Mouse (Mus musculus): ENCODE data around the gene Selenon. TPM values are rescaled to one million over a fixed set of nuclear protein-coding genes. Genes with fewer than 3 reads are reported as not detected.

Selenon gene
- polyA plus RNA-seq, 1 experiment from 2014 or later: 4.1 TPM

DNA sequence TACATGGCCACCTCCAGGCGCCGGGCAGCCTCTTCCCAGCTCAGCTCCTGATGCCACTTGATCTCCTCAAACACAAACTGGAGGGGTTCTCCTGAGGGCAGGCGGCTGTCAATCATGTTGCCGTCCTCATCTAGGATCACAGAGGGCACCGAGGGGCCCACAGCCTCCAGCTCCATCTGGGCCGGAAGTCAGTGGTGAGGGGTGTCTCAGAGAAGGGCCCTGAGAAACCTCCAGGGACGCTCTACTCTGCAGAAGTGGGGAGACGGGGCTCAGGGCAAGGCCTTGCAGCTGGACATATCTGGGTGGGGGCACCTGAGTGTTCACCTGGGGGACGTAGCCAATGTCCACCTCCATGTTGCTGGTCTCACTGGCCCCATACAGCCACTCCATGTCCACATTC, 9.2 kb downstream of the Selenon start:
- H3K4me2 ChIP-seq: no peak overlapping the region
- peaks cover 19% of the 10 kb centered on the region for H3K36me3 ChIP-seq (replicated peaks)
- no peak for ATAC-seq (ENCODE audit: insufficient read depth)
- no peak overlapping the region for H3K4me3 ChIP-seq (replicated peaks)
- H3K4me1 ChIP-seq (replicated peaks): peaks cover 14% of the 10 kb centered on the region
- WGBS (ENCODE audit: insufficient replicate concordance): 71% methylated on average over 9 of the region's 9 CpGs
- H3K9me3 ChIP-seq (replicated peaks): no peaks in the 10 kb centered on the region
- H3K27me3 ChIP-seq: no peaks in the 10 kb centered on the region
- H3K9ac ChIP-seq: no peak overlapping the region
- no peak overlapping the region for H3K27ac ChIP-seq (replicated peaks)

DNA sequence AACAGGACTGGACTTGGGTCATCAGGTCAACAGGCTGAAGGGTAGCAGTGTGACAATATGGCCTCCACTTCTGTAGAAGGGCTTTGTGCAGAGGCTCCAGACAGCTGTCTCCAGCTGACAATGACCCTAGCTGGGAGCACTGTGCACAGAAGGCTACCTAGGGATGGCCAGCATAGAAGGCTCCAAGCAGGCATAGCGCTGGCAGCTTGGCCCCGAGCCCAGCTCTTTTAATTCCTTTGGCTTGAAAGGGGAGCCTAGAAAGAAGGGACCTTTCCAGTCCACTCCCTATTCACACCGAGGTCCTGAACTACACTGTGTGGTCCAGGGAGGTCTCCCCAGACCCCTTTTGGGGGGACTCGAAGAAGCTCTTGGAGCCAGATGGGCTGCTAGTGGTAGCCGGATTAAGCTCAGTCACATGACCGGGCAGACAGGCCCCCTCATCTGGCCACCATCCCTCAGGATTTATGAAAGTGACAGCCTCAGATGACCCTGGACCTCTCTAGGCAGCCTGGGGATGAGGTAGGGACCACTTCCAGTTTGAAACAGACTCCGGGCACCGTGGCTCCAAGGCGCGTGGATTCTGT, 12.9 kb downstream of the Selenon start:
- H3K4me1 ChIP-seq (replicated peaks): peaks cover 16% of the 10 kb centered on the region
- H3K36me3 ChIP-seq (replicated peaks): peaks cover 12% of the 10 kb centered on the region
- WGBS (ENCODE audit: insufficient replicate concordance): 79% methylated on average over 10 of the region's 10 CpGs
- H3K27ac ChIP-seq (replicated peaks): no peak overlapping the region
- H3K4me3 ChIP-seq (replicated peaks): no peak overlapping the region
- no peak overlapping the region for H3K9ac ChIP-seq
- no peaks in the 10 kb centered on the region for H3K27me3 ChIP-seq
- H3K9me3 ChIP-seq (replicated peaks): no peaks in the 10 kb centered on the region
- ATAC-seq (ENCODE audit: insufficient read depth): no peak
- H3K4me2 ChIP-seq: no peak overlapping the region

DNA sequence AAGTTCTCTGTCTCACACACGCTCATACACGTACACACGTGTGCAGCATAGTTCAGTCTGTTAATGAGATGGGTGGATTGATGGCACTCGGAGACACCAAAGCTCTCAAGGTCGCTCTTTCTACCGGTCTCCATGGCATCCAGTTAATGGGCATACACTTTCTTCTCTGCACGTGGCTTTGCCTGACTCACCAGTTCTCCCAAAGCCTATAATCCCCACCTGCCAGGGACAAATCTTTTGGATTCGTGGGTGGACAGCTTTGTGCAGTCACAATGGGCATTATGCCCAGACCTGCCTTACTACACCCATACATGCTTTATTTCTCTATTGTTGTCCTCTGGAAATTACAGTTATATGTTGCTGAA, 16.2 kb downstream of the Selenon start:
- H3K27me3 ChIP-seq: no peaks in the 10 kb centered on the region
- H3K27ac ChIP-seq (replicated peaks): peak overlapping the region; percentile 86; the same call in 1 of the 2 replicates
- no peak for ATAC-seq (ENCODE audit: insufficient read depth)
- H3K36me3 ChIP-seq (replicated peaks): peaks cover 19% of the 10 kb centered on the region
- H3K4me2 ChIP-seq: peak overlapping the region; percentile 100
- peaks cover 36% of the 10 kb centered on the region for H3K4me1 ChIP-seq (replicated peaks)
- WGBS (ENCODE audit: insufficient replicate concordance): 14% methylated on average over 8 of the region's 8 CpGs
- peak overlapping the region; percentile 86 for H3K9ac ChIP-seq
- peak overlapping the region; percentile 89 for H3K4me3 ChIP-seq (replicated peaks)
- H3K9me3 ChIP-seq (replicated peaks): no peaks in the 10 kb centered on the region

DNA sequence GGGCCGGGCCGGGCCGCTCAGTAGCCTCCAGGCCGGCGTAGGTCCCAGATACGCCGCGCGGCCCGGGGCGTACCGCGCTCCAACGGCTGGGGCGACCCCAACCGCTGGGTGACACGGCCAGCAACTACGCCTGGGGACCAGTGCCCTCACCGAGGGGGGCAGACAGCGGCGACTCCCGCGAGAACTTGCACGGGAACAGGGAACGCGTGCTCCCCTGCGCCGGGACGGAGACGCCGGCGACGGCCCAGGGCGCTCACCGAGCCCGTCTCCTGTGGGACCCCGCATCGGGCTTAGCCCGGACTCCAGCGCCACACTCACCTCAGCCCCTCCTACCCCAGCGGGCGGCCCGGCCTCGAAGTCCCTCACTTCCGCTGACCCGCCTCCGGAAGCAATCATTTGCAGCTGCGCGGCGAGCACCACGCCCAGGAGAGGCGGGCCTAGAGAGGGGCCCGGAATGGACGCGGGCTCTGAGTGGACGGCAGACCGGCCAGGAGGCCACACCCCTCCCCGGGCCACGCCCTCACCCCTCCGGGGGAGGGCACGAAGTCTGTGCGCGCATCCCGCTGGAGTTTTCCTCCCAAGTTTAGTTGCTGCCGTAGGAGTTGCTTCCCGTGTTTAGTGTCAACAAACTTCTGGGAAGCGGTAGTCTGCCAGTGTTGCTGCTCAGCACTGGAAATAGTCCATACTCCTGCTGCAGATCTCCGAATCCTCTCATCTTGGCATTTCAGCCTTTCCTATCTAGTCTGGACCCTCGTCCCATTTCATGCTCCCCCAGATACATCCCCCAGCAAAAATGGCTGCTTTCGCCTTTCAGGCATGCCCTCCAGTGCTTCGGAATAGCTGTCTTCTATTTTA, 16.8 kb downstream of the Selenon start, which contains the start of gene Mtfr1l:
TSS of gene Mtfr1l (minus strand) at position 456 of the 855 bp plus-strand sequence.
- ATAC-seq (ENCODE audit: insufficient read depth): peak; percentile 96
- H3K4me3 ChIP-seq (replicated peaks): peak within 1 kb of the TSS; percentile 89
- peak within 1 kb of the TSS; percentile 86 for H3K27ac ChIP-seq (replicated peaks)
- peak within 1 kb of the TSS; percentile 86 for H3K9ac ChIP-seq
- WGBS (ENCODE audit: insufficient replicate concordance): under 1% methylated on average over 71 of the region's 71 CpGs
- H3K27me3 ChIP-seq: no peaks in the 10 kb centered on the region
- H3K4me2 ChIP-seq: peak within 1 kb of the TSS; percentile 100
- H3K36me3 ChIP-seq (replicated peaks): peaks cover 21% of the 10 kb centered on the region
- H3K9me3 ChIP-seq (replicated peaks): no peaks in the 10 kb centered on the region
- H3K4me1 ChIP-seq (replicated peaks): peaks cover 36% of the 10 kb centered on the region

DNA sequence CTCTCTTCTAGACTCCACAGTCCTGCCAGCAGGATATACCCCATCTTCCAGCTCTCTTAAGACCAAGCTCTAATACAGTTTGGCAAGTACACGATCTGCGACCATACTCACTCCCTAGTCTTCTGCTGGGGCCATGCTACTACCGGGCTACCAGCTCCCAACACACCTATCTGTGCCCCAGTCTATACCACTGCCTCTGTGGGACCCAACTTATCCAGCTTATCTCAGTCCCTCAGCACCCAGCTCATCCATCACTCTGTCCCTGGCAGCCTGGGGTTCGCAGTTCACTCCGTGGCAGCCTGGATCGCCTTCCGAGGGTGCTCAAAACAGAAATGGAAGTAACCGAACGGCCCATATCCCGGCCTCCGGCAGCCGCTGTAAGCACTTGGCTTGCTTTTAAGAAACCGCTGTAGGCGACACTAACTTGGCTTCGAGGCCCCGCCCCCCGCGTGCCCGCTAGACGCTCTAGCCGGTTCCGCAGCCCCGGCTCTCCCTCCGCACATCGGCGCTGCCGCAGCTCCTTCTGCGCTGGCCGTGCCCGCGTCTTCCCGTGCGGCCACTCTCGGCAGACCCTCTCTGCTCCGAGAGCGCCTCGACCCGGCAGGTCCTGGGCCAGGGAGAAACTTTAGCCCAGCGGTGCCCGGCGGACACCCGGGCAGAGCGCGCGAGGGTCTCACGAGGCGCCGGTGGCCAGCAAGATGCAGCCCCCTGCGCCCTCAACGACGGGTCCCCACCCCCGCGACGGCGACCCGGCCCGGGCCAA, 17.7 kb downstream of the Selenon start:
- peak overlapping the region; percentile 86 for H3K9ac ChIP-seq
- peaks cover 36% of the 10 kb centered on the region for H3K4me1 ChIP-seq (replicated peaks)
- ATAC-seq (ENCODE audit: insufficient read depth): peak; percentile 54
- under 1% methylated on average over 57 of the region's 57 CpGs for WGBS (ENCODE audit: insufficient replicate concordance)
- H3K9me3 ChIP-seq (replicated peaks): no peaks in the 10 kb centered on the region
- H3K36me3 ChIP-seq (replicated peaks): peaks cover 29% of the 10 kb centered on the region
- H3K27me3 ChIP-seq: no peaks in the 10 kb centered on the region
- peak overlapping the region; percentile 89 for H3K4me3 ChIP-seq (replicated peaks)
- peak overlapping the region; percentile 86 for H3K27ac ChIP-seq (replicated peaks)
- peak overlapping the region; percentile 100 for H3K4me2 ChIP-seq

DNA sequence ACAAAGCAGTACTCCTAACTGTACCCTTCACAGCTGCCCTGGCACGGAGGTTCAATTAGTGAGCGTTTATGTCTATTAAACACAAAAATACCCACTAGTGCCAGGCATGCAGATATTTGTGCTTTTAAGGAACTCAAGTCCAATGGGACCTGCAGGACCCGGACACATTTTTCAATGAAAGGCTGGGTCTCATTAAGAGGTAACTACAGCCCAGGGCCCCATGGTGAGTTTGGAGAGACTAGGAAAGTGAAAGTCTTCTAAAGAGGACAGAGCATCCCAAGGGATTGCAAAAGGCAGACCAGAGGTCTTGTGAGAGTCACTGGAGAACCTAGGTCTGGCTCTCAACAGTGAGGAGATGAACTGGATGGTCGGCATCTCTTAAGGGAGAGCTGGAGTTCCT, 18.5 kb downstream of the Selenon start:
- 0 out of 2 replicates have a peak overlapping the region, but pooled peaks have one; percentile 86 for H3K9ac ChIP-seq
- ATAC-seq (ENCODE audit: insufficient read depth): no peak

DNA sequence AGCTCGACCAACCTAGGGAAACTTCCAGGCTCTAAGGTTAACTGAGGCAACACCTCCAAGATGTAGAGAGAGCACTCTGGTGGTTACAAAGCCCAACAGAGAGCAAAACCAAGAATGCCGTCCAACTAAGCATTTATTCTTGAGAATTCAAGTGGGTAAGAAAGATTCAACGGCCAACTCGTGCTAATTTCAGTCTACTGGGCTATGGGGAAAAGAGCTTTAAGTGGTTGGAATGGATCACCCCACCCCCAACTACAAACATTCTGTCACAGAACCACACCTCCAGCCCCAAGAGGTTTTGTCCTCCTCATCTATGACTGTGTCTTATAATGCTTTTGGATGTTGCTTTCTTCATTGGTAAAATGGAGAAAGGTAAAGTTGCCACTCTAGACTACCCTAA, 19.0 kb downstream of the Selenon start:
- Histone ChIP-seq H3K27ac (replicated peaks) (no peak overlapping the region), H3K9ac (peak overlapping the region; percentile 40; the same call in 1 of the 2 replicates)

More for the DNA sequence above, 18.5 kb downstream of the Selenon start:
- WGBS (ENCODE audit: insufficient replicate concordance): 75% methylated on average over 4 of the region's 4 CpGs
- H3K4me1 ChIP-seq (replicated peaks): peaks cover 36% of the 10 kb centered on the region
- peaks cover 38% of the 10 kb centered on the region for H3K36me3 ChIP-seq (replicated peaks)
- no peaks in the 10 kb centered on the region for H3K9me3 ChIP-seq (replicated peaks)
- H3K4me2 ChIP-seq: peak overlapping the region; percentile 100
- no peaks in the 10 kb centered on the region for H3K27me3 ChIP-seq
- peak overlapping the region; percentile 89 for H3K4me3 ChIP-seq (replicated peaks)
- peak overlapping the region; percentile 86 for H3K27ac ChIP-seq (replicated peaks)

DNA sequence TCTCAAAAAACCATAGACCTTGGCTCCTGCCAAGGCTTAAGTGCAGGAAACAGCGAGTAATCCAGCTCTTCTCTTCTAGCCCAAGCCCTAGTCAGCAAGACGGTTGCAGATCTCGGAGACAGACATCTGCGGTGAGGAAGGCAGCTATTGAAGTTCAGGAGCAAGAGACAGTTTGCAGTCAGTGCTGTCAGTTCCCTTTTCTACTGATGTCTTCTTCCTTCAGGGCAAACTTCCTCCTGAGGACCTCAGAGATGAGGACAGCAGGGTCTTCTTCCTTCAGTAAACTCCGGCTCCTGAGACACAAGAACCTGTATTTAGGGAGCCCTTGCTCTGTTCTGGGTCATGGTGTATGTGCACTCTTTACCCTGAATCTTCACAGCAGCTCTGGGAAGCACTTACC, 25.7 kb downstream of the Selenon start:
- H3K27me3 ChIP-seq: no peaks in the 10 kb centered on the region
- peaks cover 99% of the 10 kb centered on the region for H3K36me3 ChIP-seq (replicated peaks)
- peaks cover 10% of the 10 kb centered on the region for H3K4me1 ChIP-seq (replicated peaks)
- H3K4me2 ChIP-seq: no peak overlapping the region
- H3K9ac ChIP-seq: no peak overlapping the region
- no peak overlapping the region for H3K4me3 ChIP-seq (replicated peaks)
- H3K9me3 ChIP-seq (replicated peaks): no peaks in the 10 kb centered on the region
- no peak for ATAC-seq (ENCODE audit: insufficient read depth)
- WGBS (ENCODE audit: insufficient replicate concordance): 50% methylated on average over 5 of the region's 5 CpGs
- peak overlapping the region; percentile 41; the same call in 1 of the 2 replicates for H3K27ac ChIP-seq (replicated peaks)

More for the DNA sequence above, 19.0 kb downstream of the Selenon start:
- H3K36me3 ChIP-seq (replicated peaks): peaks cover 43% of the 10 kb centered on the region
- H3K4me2 ChIP-seq: no peak overlapping the region
- no peak for ATAC-seq (ENCODE audit: insufficient read depth)
- no peak overlapping the region for H3K4me3 ChIP-seq (replicated peaks)
- 54% methylated on average over 4 of the region's 4 CpGs for WGBS (ENCODE audit: insufficient replicate concordance)
- H3K4me1 ChIP-seq (replicated peaks): peaks cover 36% of the 10 kb centered on the region
- no peaks in the 10 kb centered on the region for H3K9me3 ChIP-seq (replicated peaks)
- H3K27me3 ChIP-seq: no peaks in the 10 kb centered on the region

DNA sequence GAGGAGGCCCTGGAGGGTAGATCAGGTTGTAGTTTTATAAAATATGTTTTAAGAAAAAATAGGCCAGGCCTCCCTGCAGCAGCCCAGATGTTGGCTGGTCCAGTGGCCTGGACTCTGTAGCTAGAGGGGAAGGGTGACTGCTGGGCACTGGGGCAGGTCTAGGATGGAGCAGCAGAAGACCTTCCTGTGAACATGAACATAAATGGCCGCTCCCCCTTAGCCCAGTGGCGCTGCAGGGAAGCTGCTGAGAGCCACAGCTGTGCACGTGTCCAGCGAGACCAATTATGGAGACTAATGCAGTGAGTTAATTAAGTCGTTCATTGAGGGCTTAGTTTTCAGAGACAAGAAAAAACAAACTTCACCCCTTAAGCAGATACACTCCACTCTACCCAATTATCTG, 26.2 kb downstream of the Selenon start:
- no peak overlapping the region for H3K9ac ChIP-seq
- H3K27me3 ChIP-seq: no peaks in the 10 kb centered on the region
- 66% methylated on average over 5 of the region's 5 CpGs for WGBS (ENCODE audit: insufficient replicate concordance)
- H3K9me3 ChIP-seq (replicated peaks): no peaks in the 10 kb centered on the region
- H3K4me2 ChIP-seq: no peak overlapping the region
- H3K27ac ChIP-seq (replicated peaks): peak overlapping the region; percentile 41; the same call in 1 of the 2 replicates
- no peak for ATAC-seq (ENCODE audit: insufficient read depth)
- H3K36me3 ChIP-seq (replicated peaks): peaks cover 99% of the 10 kb centered on the region
- peaks cover 10% of the 10 kb centered on the region for H3K4me1 ChIP-seq (replicated peaks)
- H3K4me3 ChIP-seq (replicated peaks): no peak overlapping the region

DNA sequence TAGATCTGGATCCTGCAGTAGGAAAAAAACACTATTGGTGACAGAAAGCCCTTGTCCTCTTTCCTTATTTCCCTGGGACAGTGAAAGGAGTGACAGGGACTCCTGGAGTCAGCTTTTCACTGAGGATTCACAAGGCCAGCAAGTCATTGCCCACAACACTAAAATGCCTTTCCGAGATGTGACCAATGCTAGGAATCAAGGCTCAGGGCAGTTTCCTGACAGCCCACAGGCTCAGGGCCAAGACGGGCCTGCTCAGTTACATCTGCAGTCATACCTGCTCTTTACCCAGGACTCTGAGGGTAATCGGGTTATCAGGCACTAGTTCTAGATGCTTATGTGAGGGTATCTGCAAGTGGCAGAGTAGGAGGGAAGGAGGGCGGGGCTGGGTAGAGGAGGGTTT, 28.5 kb downstream of the Selenon start:
- H3K36me3 ChIP-seq (replicated peaks): peaks cover 92% of the 10 kb centered on the region
- H3K4me2 ChIP-seq: no peak overlapping the region
- no peaks in the 10 kb centered on the region for H3K27me3 ChIP-seq
- H3K9me3 ChIP-seq (replicated peaks): no peaks in the 10 kb centered on the region
- WGBS (ENCODE audit: insufficient replicate concordance): 77% methylated on average over 4 of the region's 4 CpGs
- H3K4me1 ChIP-seq (replicated peaks): peaks cover 10% of the 10 kb centered on the region
- no peak overlapping the region for H3K27ac ChIP-seq (replicated peaks)
- no peak for ATAC-seq (ENCODE audit: insufficient read depth)
- H3K9ac ChIP-seq: no peak overlapping the region
- H3K4me3 ChIP-seq (replicated peaks): no peak overlapping the region

DNA sequence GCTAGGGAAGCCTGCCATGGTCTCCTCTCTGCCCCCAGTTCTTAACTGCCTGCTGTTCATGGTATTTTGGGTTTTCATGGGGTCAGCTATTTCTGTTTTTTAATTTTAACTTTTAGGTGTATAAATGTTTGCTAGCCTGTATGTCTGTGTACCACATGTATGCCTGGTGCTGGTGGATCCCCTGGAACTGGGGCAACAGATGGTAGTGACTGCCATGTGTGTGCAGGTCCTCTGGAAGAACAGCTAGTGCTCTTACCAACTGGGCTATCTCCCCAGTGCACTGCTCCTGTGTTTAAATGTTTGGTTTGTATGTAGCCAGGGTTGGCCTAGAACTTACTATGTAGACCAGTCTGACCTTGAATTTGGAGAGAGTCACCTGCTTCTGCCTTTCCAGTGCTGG, 32.7 kb downstream of the Selenon start:
- Histone ChIP-seq H3K4me2 (no peak overlapping the region), H3K4me3 (replicated peaks) (no peak overlapping the region), H3K27ac (replicated peaks) (no peak overlapping the region), H3K9me3 (replicated peaks) (no peaks in the 10 kb centered on the region), H3K9ac (no peak overlapping the region), H3K27me3 (no peaks in the 10 kb centered on the region), H3K36me3 (replicated peaks) (peaks cover 71% of the 10 kb centered on the region), H3K4me1 (replicated peaks) (peaks cover 37% of the 10 kb centered on the region)
- no peak for ATAC-seq (ENCODE audit: insufficient read depth)

Measured in liver, embryonic 15.5 days (tissue).